Mouse (Mus musculus) pancreas, adult 10 weeks (tissue): Measurements from ENCODE around the gene Olfr1438-ps1. TPM values are rescaled to one million over a fixed set of nuclear protein-coding genes. Genes with fewer than 3 reads are reported as not detected.

ENCODE experiments used
- polyA plus RNA-seq: library from polyadenylated mRNA; stranded (reverse); fragments of 350-450 nt; fragmentation: Illumina TruSeq; extraction: RNeasy Lipid Tissue Mini Kit (QIAGEN cat#74804); gene quantifications from one replicate; pipeline ENCODE4 v1.2.3, GENCODE M21; 2015; ENCODE audit warnings: low read depth, low replicate concordance; ENCODE audit not compliant: insufficient read depth

Gene Olfr1438-ps1
- polyA plus RNA-seq, result not detected

GRCm38 (mm10) chr19:12335810-12336209, at the start of gene Olfr1438-ps1:
Olfr1438-ps1 (minus strand) TSS chr19:12335910.

GRCm38 (mm10) chr19:12325001-12325400, 10.7 kb downstream of the Olfr1438-ps1 start, which contains the start of gene Olfr1437:
Olfr1437 (minus strand) TSS chr19:12325101.

GRCm38 (mm10) chr19:12299030-12299429, 36.7 kb downstream of the Olfr1438-ps1 start, which contains the start of gene Olfr1436:
Olfr1436 (minus strand) TSS chr19:12299130.

GRCm38 (mm10) chr19:12279554-12279953, 56.2 kb downstream of the Olfr1438-ps1 start, which contains the start of gene Olfr1434:
Olfr1434 (plus strand) TSS chr19:12279854.

Other genes with a start within 250 kb of the Olfr1438-ps1 start
- not detected for gene Olfr1426, start 243.9 kb downstream of the Olfr1438-ps1 start, polyA plus RNA-seq
- gene Olfr1427, start 232.6 kb downstream of the Olfr1438-ps1 start, polyA plus RNA-seq, result not detected
- gene Olfr1428, start 220.0 kb downstream of the Olfr1438-ps1 start, polyA plus RNA-seq, result not detected
- not detected for gene Olfr76, start 212.7 kb downstream of the Olfr1438-ps1 start, polyA plus RNA-seq
- not detected for gene Olfr1555-ps1, start 165.8 kb downstream of the Olfr1438-ps1 start, polyA plus RNA-seq
- not detected for gene Olfr1431, start 135.3 kb downstream of the Olfr1438-ps1 start, polyA plus RNA-seq
- gene Olfr1432, start 103.3 kb downstream of the Olfr1438-ps1 start, polyA plus RNA-seq, result not detected
- not detected for gene Olfr262, start 94.3 kb downstream of the Olfr1438-ps1 start, polyA plus RNA-seq
- gene Olfr235, start 74.9 kb downstream of the Olfr1438-ps1 start, polyA plus RNA-seq, result not detected
- gene Olfr1434, start 56.1 kb downstream of the Olfr1438-ps1 start, polyA plus RNA-seq, result not detected
- not detected for gene Olfr1436, start 36.8 kb downstream of the Olfr1438-ps1 start, polyA plus RNA-seq
- gene Olfr1437, start 10.8 kb downstream of the Olfr1438-ps1 start, polyA plus RNA-seq, result not detected
- not detected for gene Olfr1440, start 51.4 kb upstream of the Olfr1438-ps1 start, polyA plus RNA-seq
- not detected for gene Olfr1441, start 81.5 kb upstream of the Olfr1438-ps1 start, polyA plus RNA-seq
- gene Pfpl, start 92.0 kb upstream of the Olfr1438-ps1 start, polyA plus RNA-seq, result not detected
- gene Mpeg1, start 124.9 kb upstream of the Olfr1438-ps1 start, polyA plus RNA-seq, result 3.8 TPM
- 5.9 TPM for gene Dtx4, start 165.5 kb upstream of the Olfr1438-ps1 start, polyA plus RNA-seq
- gene Fam111a, start 209.8 kb upstream of the Olfr1438-ps1 start, polyA plus RNA-seq, result 2.0 TPM